Mouse (Mus musculus) C2C12 (cell line): ENCODE measurements at regions not wholly inside any gene's neighbourhood (a gene's known extent, or its start where the extent isn't known, plus 50 kb on each side); places are given as distances from the start of the nearest gene placed in this dataset.
"Not testable (repeated sequence)": the region's sequence is repeated elsewhere in the genome, so short reads cannot be mapped to it uniquely, and the experiment has no call there.

Source experiments
- H3K27me3 ChIP-seq: one replicate; pipeline ENCODE4 v1.6.1; 2011; ENCODE audit not compliant: control insufficient read depth, insufficient read depth, insufficient read length
- H3K36me3 ChIP-seq: one replicate; pipeline ENCODE4 v1.6.1; 2011; ENCODE audit not compliant: control insufficient read depth, insufficient read depth
- H3K4me3 ChIP-seq: one replicate; pipeline ENCODE4 v1.5.1; 2011; ENCODE audit warnings: mild to moderate bottlenecking, control low read depth; ENCODE audit not compliant: poor library complexity, insufficient read depth, severe bottlenecking
- H3K79me2 ChIP-seq: one replicate; pipeline ENCODE4 v1.6.1; 2011; ENCODE audit not compliant: control insufficient read depth, insufficient read depth
- H3K79me3 ChIP-seq: one replicate; pipeline ENCODE4 v1.6.1; 2011; ENCODE audit warnings: low read depth, control low read depth
- H3ac ChIP-seq: one replicate; pipeline ENCODE3; 2011; ENCODE audit warnings: low read depth; ENCODE audit not compliant: control insufficient read depth, insufficient read length
- CEBPB ChIP-seq: IDR thresholded peaks from one replicate; pipeline ENCODE4 v1.6.1; 2011; ENCODE audit warnings: low read depth, mild to moderate bottlenecking, control low read depth, moderate library complexity
- CTCF ChIP-seq: IDR thresholded peaks from one replicate; pipeline ENCODE4 v1.5.1; 2011; ENCODE audit not compliant: control insufficient read depth, insufficient read depth, insufficient read length
- FOSL1 ChIP-seq: IDR thresholded peaks from one replicate; pipeline ENCODE4 v1.8.0; 2011; ENCODE audit warnings: mild to moderate bottlenecking, low read length; ENCODE audit not compliant: poor library complexity, insufficient read depth, severe bottlenecking
- MAX ChIP-seq: IDR thresholded peaks from one replicate; pipeline ENCODE4 v1.6.1; 2011; ENCODE audit warnings: mild to moderate bottlenecking, control low read depth
- MYOD1 ChIP-seq: IDR thresholded peaks from one replicate; pipeline ENCODE4 v1.6.1; 2011; ENCODE audit warnings: low read depth; ENCODE audit not compliant: control insufficient read depth, insufficient read length
- MYOG ChIP-seq: IDR thresholded peaks from one replicate; pipeline ENCODE4 v1.6.1; 2011; ENCODE audit not compliant: control insufficient read depth, insufficient read length; ENCODE audit errors: extremely low read depth
- USF1 ChIP-seq: IDR thresholded peaks from one replicate; pipeline ENCODE4 v1.6.1; 2011; ENCODE audit warnings: low read depth, mild to moderate bottlenecking, control low read depth, moderate library complexity

DNA sequence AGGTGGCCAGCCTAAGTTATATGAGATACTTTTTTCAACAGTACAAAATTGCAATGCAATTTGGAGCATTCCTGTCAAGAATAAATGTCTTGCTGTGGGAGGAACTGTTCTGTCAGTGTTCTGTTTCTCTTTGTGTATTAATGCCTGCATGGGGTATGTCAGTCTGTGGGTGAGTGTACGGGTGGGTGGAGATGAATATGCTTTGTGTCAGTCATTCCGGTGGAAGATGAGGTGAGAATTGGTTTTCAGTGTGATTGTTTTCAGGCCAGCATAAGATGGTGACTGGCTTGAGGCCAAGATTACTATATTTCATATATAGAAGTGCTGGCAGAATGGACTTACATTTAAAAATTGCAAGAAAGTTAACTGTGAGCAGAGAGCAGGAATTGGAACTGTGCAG lies 184.0 kb downstream of the Frk start:
- H3ac ChIP-seq: no peak overlapping the region
- H3K27me3 ChIP-seq: no peaks in the 10 kb centered on the region
- no peaks in the 10 kb centered on the region for H3K79me3 ChIP-seq
- no peaks in the 10 kb centered on the region for H3K79me2 ChIP-seq
- no peaks in the 10 kb centered on the region for H3K36me3 ChIP-seq
- H3K4me3 ChIP-seq: no peak overlapping the region
- TF ChIP-seq CTCF: no peak
- no peak for TF ChIP-seq CEBPB
- no peak for TF ChIP-seq MAX
- TF ChIP-seq USF1: no peak
- TF ChIP-seq FOSL1: no peak
- TF ChIP-seq MYOD1: no peak

DNA sequence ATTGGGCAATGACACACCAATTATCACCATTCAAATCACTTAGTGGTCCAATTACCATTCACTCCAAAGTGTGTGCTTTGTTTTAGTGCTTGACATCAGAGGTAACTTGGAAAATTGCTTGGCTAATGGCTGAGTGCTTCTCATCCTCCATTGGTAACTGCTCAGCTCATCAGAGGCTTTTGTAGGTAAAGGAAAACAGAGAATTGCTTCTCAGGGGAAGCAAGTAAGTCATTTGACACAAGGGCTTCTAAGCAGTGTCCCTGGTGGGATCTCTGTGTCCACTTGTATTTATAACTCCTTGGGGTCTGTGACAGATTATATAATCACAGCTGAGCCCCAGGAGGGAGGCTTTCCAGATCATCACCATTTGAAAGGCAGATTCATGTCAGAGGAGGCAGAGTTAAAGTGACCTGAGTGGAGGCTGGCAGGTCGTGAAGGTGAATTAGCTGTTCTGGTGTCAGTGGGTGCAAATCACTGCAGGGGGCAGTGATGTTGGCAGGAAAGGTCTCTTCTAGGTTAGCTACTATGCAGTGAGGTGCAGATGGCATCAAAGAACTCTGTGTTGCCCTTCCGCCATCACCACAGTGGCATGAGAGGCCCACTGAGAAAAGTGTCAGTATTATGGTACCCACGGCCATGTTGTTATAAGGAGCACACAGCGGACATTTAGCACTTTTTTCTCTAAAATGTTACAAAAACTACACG lies 184.7 kb downstream of the Frk start:
- no peaks in the 10 kb centered on the region for H3K79me3 ChIP-seq
- H3K4me3 ChIP-seq: no peak overlapping the region
- no peak overlapping the region for H3ac ChIP-seq
- no peaks in the 10 kb centered on the region for H3K79me2 ChIP-seq
- TF ChIP-seq MAX (no peak), CEBPB (no peak), FOSL1 (no peak), MYOD1 (no peak), MYOG (no peak), CTCF (no peak), USF1 (no peak)
- no peaks in the 10 kb centered on the region for H3K27me3 ChIP-seq
- H3K36me3 ChIP-seq: no peaks in the 10 kb centered on the region

DNA sequence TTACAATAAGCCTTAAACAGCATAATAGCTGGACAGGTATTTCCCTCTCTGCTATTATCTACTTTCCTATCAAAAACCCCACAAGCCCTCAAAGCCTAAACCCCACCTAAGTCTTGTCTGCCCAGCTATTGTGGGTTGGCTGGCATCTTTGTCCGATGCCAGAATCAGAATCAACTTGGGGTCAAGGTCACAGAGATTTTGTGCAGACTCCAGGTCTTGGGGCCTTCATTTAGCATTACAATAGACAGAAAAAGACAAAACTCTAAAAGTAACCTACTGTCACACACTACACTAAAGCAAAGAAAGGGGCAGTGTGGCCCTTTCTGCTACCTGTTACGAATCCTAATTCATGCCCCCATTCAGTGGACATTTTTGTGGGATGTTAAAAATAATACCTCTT lies 188.6 kb downstream of the Frk start:
- Histone ChIP-seq H3K4me3 (no peak overlapping the region), H3K36me3 (no peaks in the 10 kb centered on the region), H3K79me3 (no peaks in the 10 kb centered on the region), H3K27me3 (no peaks in the 10 kb centered on the region), H3K79me2 (no peaks in the 10 kb centered on the region), H3ac (no peak overlapping the region)
- TF ChIP-seq MYOG (no peak), CTCF (no peak), CEBPB (no peak), USF1 (no peak), FOSL1 (no peak), MAX (no peak), MYOD1 (no peak)

DNA sequence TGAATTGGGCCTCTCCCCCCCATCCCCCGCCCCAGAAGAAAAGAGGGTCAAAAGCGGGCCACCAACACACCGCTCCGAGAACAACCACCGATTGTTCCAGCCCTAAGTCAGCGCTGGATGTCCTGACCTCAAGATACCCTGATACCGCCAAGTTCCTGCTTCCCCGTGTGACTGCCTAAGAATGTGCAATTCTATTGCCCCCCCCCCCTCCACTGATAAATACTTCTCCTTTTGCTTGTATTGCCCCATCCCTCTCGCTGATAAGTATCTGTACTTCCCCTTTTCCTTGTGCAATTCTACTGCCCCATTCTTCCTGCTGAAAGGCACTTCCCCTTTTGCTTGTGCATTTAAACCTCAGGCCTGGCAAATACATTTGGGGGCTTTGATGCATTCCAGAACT lies 216.2 kb downstream of the Frk start:
- not testable (repeated sequence) for H3K27me3 ChIP-seq, H3K79me3 ChIP-seq

DNA sequence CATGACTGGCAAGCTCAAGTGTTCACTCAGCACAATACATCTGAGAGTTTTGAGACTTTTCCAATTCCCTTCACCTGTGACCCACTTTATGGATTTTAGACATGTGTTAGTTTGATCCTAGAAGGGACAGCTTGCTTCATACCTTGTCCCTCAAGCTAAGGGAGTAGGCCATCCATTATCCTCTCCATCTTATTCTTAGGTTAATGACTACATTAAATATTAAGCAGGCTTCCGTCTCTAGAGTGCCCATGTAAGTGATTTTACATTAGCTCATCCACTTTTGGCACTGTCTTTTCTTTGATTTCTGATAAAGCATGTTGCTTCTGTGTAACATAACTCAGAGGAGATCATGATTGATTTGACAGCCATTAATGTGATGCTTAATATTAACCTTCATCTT lies 218.8 kb downstream of the Frk start:
- no peaks in the 10 kb centered on the region for H3K27me3 ChIP-seq
- no peak for TF ChIP-seq CEBPB
- TF ChIP-seq MYOD1: no peak
- TF ChIP-seq USF1: no peak
- no peak for TF ChIP-seq MAX
- TF ChIP-seq MYOG: no peak
- no peak for TF ChIP-seq FOSL1
- no peak for TF ChIP-seq CTCF
- H3K79me3 ChIP-seq: no peaks in the 10 kb centered on the region
- no peaks in the 10 kb centered on the region for H3K36me3 ChIP-seq
- no peaks in the 10 kb centered on the region for H3K79me2 ChIP-seq
- H3ac ChIP-seq: no peak overlapping the region
- no peak overlapping the region for H3K4me3 ChIP-seq

More for the DNA sequence above, 216.2 kb downstream of the Frk start:
- not testable (repeated sequence) for H3K79me2 ChIP-seq, H3K36me3 ChIP-seq, H3ac ChIP-seq, H3K4me3 ChIP-seq

DNA sequence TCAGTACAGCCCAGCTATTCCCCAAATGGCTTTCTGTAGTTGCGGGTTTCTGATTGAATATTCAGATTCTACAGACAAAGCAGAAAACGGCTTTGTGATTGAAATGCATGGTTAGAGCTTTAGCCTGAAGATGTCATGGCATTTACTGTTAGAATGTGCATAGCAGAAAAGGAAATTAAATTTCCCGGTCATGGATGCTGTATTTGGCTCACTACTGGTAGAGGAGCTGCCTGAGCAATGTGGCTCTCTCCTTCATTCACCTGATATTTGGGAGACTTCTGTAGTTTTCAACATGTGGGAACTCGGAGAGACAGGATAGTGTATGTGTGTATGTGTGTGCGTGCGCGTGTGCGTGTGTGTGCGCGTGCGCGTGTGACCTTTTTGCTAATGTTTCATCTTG lies 222.2 kb downstream of the Frk start:
- Histone ChIP-seq H3K79me3 (no peaks in the 10 kb centered on the region), H3ac (no peak overlapping the region), H3K79me2 (no peaks in the 10 kb centered on the region), H3K27me3 (no peaks in the 10 kb centered on the region), H3K4me3 (no peak overlapping the region), H3K36me3 (no peaks in the 10 kb centered on the region)
- TF ChIP-seq CTCF (no peak), MYOG (no peak), USF1 (no peak)
